Mouse (Mus musculus) effector memory CD4-positive, alpha-beta T cell, adult 5 months (primary cell): ENCODE data around the gene Ccr10. TPM values are rescaled to one million over a fixed set of nuclear protein-coding genes. Genes with fewer than 3 reads are reported as not detected.

Experiments
- polyA plus RNA-seq: library from polyadenylated mRNA; unstranded; fragments of 100-300 nt; shearing (Covaris generic); gene quantifications from one replicate; pipeline ENCODE4 v1.2.1, GENCODE M21; 2017

Gene Ccr10
- polyA plus RNA-seq = 0.94 TPM

GRCm38 (mm10) chr11:101174851-101175628, at the start of gene Ccr10:
Gene Ccr10 (minus strand): TSS chr11:101175443.

GRCm38 (mm10) chr11:101170811-101171610, 4.2 kb downstream of the Ccr10 start, which contains the start of gene Plekhh3:
Gene Plekhh3 (minus strand): TSS chr11:101171351.

GRCm38 (mm10) chr11:101170354-101170810, 4.9 kb downstream of the Ccr10 start, which contains the start of gene Cntnap1:
Gene Cntnap1 (plus strand): TSS chr11:101170523.

GRCm38 (mm10) chr11:101155728-101156371, 19.4 kb downstream of the Ccr10 start, which contains the start of gene Tubg2:
Gene Tubg2 (plus strand): TSS chr11:101155907.

Other genes with a start within 250 kb of the Ccr10 start
- 338 TPM for gene Stat3, start 235.9 kb downstream of the Ccr10 start, polyA plus RNA-seq
- not detected for gene Cavin1, start 204.6 kb downstream of the Ccr10 start, polyA plus RNA-seq
- 1.00 TPM for gene Atp6v0a1, start 166.0 kb downstream of the Ccr10 start, polyA plus RNA-seq
- gene Naglu, start 105.4 kb downstream of the Ccr10 start, polyA plus RNA-seq = 7.1 TPM
- gene Hsd17b1, start 97.0 kb downstream of the Ccr10 start, polyA plus RNA-seq = not detected
- gene Coasy, start 92.9 kb downstream of the Ccr10 start, polyA plus RNA-seq = 7.8 TPM
- 56.1 TPM for gene Mlx, start 88.2 kb downstream of the Ccr10 start, polyA plus RNA-seq
- 4.1 TPM for gene Psmc3ip, start 80.0 kb downstream of the Ccr10 start, polyA plus RNA-seq
- 58.4 TPM for gene Retreg3, start 55.5 kb downstream of the Ccr10 start, polyA plus RNA-seq
- gene Tubg1, start 55.5 kb downstream of the Ccr10 start, polyA plus RNA-seq = 12.5 TPM
- 1.1 TPM for gene Tubg2, start 19.5 kb downstream of the Ccr10 start, polyA plus RNA-seq
- 0.21 TPM for gene Cntnap1, start 4.9 kb downstream of the Ccr10 start, polyA plus RNA-seq
- gene Plekhh3, start 4.1 kb downstream of the Ccr10 start, polyA plus RNA-seq = 0.15 TPM
- 82.5 TPM for gene Ezh1, start 51.0 kb upstream of the Ccr10 start, polyA plus RNA-seq
- gene Ramp2, start 70.6 kb upstream of the Ccr10 start, polyA plus RNA-seq = not detected
- gene Vps25, start 78.3 kb upstream of the Ccr10 start, polyA plus RNA-seq = 78.1 TPM
- gene Wnk4, start 85.1 kb upstream of the Ccr10 start, polyA plus RNA-seq = 0.62 TPM
- not detected for gene Cntd1, start 103.6 kb upstream of the Ccr10 start, polyA plus RNA-seq
- gene Coa3, start 103.7 kb upstream of the Ccr10 start, polyA plus RNA-seq = 41.6 TPM
- 194 TPM for gene Becn1, start 126.8 kb upstream of the Ccr10 start, polyA plus RNA-seq
- gene Psme3, start 140.8 kb upstream of the Ccr10 start, polyA plus RNA-seq = 157 TPM
- gene Aoc2, start 149.6 kb upstream of the Ccr10 start, polyA plus RNA-seq = 3.6 TPM
- not detected for gene Aoc3, start 155.2 kb upstream of the Ccr10 start, polyA plus RNA-seq
- not detected for gene G6pc, start 192.1 kb upstream of the Ccr10 start, polyA plus RNA-seq
- gene Aarsd1, start 242.2 kb upstream of the Ccr10 start, polyA plus RNA-seq = 28.2 TPM
- 1.2 TPM for gene Gm27029, start 249.4 kb upstream of the Ccr10 start, polyA plus RNA-seq
- gene Rundc1, start 249.6 kb upstream of the Ccr10 start, polyA plus RNA-seq = 29.7 TPM
- 4.1 TPM for gene Ptges3l, start 249.9 kb upstream of the Ccr10 start, polyA plus RNA-seq